Mouse (Mus musculus): Measurements from ENCODE around the gene Lmntd1. TPM values are rescaled to one million over a fixed set of nuclear protein-coding genes. Genes with fewer than 3 reads are reported as not detected.
"Not testable (repeated sequence)": the region's sequence is repeated elsewhere in the genome, so short reads cannot be mapped to it uniquely, and the experiment has no call there.

Lmntd1 gene
- polyA plus RNA-seq, 1 experiment from 2014 or later, result 1.6 TPM

DNA sequence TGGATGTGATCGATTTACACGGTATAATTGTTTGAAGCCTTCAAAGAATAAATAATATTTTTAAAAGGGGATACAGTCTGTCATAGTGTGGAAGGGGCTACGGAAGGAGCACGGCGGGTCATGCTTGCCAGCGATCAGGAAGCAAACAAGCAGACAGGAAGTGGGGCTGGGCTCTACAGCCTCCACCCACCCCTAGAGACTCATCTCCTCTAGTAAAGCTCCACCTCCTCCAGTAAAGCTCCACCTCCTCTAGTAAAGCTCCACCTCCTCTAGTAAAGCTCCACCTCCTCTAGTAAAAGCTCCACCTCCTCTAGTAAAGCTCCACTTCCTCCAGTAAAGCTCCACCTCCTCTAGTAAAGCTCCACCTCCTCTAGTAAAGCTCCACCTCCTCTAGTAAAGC is 276.6 kb downstream of the Lmntd1 start:
- 77% methylated on average over 6 of the region's 6 CpGs for WGBS
- H3K36me3 ChIP-seq (ENCODE audit: insufficient read depth, low read length), result not testable (repeated sequence)

DNA sequence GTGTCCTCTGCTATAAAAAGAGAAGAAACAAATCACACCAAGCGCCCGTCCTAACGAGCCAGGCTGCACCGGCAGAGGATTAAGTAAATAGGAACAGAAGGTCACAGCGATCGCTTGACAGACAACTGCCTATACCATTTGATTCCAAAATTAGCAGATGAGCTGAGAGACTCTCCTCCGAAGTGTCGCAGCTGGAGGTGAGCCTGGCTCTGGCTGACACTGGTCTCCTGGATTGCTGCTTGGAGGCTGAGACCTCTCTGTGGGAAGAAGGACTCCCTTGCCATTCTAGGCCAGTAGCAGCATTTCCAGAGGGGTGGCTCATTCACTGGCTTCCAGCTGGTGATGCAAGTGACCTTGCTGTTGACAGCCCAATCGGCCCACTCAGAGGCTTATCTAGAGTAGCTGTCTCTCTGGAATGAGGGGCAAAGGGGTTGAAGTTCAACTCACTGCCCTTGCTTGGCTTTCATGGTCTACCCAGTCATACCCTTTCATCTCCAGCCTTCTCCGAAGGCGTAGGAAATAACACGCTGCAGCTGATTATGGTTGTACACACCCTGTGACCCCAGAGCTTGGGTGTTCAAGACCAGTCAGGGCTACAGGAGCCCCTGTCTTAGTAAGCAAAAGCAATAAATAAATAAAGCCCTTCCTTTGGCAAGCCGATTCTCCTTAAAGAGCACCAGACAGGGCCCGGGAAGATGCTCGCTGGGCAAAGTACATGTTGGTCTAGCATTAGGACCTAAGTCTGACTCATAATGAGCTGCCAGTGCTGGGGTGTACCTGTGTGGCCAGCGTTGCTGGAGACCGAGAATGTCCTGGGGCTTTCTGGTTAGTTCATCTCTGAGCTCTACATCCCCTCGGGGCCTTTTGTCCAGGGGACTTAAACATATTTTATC is 278.0 kb downstream of the Lmntd1 start:
- no peak for ATAC-seq (ENCODE audit: low FRiP score, low TSS enrichment)
- no peaks in the 10 kb centered on the region for H3K9me3 ChIP-seq (ENCODE audit: low read length)
- WGBS, result 65% methylated on average over 18 of the region's 18 CpGs
- H3K36me3 ChIP-seq (ENCODE audit: insufficient read depth, low read length), result no peaks in the 10 kb centered on the region
- no peak overlapping the region for H3K9ac ChIP-seq (replicated peaks; ENCODE audit: low read length)
- H3K27ac ChIP-seq (ENCODE audit: low read length), result no peak overlapping the region
- no peaks in the 10 kb centered on the region for H3K27me3 ChIP-seq (ENCODE audit: insufficient read depth, low read length)
- no peak overlapping the region for H3K4me3 ChIP-seq (ENCODE audit: low read length)
- H3K4me1 ChIP-seq (ENCODE audit: insufficient read depth, low read length), result peaks cover 12% of the 10 kb centered on the region
- H3K4me2 ChIP-seq (replicated peaks; ENCODE audit: low read depth, low read length), result no peak overlapping the region

More for the DNA sequence above, 276.6 kb downstream of the Lmntd1 start:
- H3K27ac ChIP-seq (ENCODE audit: low read length); ATAC-seq (ENCODE audit: low FRiP score, low TSS enrichment); H3K9me3 ChIP-seq (ENCODE audit: low read length); H3K9ac ChIP-seq (replicated peaks; ENCODE audit: low read length); H3K27me3 ChIP-seq (ENCODE audit: insufficient read depth, low read length); H3K4me3 ChIP-seq (ENCODE audit: low read length); H3K4me2 ChIP-seq (replicated peaks; ENCODE audit: low read depth, low read length): not testable (repeated sequence)
- H3K4me1 ChIP-seq (ENCODE audit: insufficient read depth, low read length), result peaks cover 12% of the 10 kb centered on the region

DNA sequence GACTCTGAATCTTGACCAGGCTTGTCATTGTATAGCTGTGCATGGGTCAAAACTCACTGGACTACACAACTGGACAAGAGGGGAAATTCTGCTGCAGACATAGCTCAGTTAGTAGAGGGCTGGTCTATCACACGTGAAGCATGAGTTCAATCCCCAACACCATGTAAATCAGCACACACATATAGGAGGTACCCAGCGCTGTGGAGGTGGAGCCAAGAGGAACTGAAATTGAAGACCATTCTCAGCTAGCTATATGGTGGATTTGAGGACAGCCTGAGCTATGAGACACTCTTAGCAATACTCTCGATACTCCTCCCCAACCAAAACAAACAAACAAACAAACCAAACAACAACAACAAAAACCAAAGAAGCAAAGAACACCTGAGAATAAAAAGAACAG is 279.9 kb downstream of the Lmntd1 start:
- Histone ChIP-seq H3K4me1 (ENCODE audit: insufficient read depth, low read length) (peaks cover 4% of the 10 kb centered on the region; the same call in 1 of the 2 replicates), H3K4me3 (ENCODE audit: low read length) (no peak overlapping the region), H3K4me2 (replicated peaks; ENCODE audit: low read depth, low read length) (no peak overlapping the region), H3K27ac (ENCODE audit: low read length) (no peak overlapping the region), H3K9me3 (ENCODE audit: low read length) (no peaks in the 10 kb centered on the region), H3K9ac (replicated peaks; ENCODE audit: low read length) (no peak overlapping the region), H3K36me3 (ENCODE audit: insufficient read depth, low read length) (no peaks in the 10 kb centered on the region), H3K27me3 (ENCODE audit: insufficient read depth, low read length) (no peaks in the 10 kb centered on the region)
- no peak for ATAC-seq (ENCODE audit: low FRiP score, low TSS enrichment)
- WGBS, result 89% methylated on average over 3 of the region's 3 CpGs

DNA sequence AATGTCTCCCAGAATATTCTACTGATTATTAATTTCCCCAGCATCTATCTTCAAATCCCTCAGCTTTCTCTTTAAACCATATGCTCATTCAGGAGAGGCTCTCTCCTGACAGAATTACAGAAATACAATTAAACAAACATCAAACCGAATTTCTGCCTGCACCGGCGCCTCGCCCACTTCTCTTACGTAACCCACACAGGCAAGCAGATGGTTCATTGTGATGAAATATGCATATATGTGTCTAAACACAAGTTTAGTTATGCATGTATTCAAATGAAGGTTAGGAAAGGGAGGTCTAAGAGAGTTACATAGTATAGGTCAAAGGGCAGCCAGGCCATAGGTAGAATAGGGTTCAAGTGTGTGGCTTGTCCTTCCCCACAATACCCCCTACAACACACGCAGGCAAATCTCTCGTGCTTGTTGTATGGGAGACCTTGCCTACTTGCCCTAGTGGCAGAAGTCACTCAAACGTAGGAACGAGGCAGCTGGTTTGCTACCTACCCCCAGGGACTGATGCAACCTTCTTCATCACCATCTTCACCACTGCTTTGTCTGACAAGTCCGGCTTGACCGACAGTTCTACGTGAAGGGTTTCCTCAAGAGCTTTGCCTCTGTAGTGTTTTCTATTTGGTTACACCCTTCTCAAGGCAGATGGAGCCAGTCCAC is 287.8 kb downstream of the Lmntd1 start:
- no peak overlapping the region for H3K9ac ChIP-seq (replicated peaks; ENCODE audit: low read length)
- no peaks in the 10 kb centered on the region for H3K36me3 ChIP-seq (ENCODE audit: insufficient read depth, low read length)
- H3K4me3 ChIP-seq (ENCODE audit: low read length), result no peak overlapping the region
- no peaks in the 10 kb centered on the region for H3K4me1 ChIP-seq (ENCODE audit: insufficient read depth, low read length)
- H3K4me2 ChIP-seq (replicated peaks; ENCODE audit: low read depth, low read length), result no peak overlapping the region
- no peaks in the 10 kb centered on the region for H3K9me3 ChIP-seq (ENCODE audit: low read length)
- no peaks in the 10 kb centered on the region for H3K27me3 ChIP-seq (ENCODE audit: insufficient read depth, low read length)
- no peak for ATAC-seq (ENCODE audit: low FRiP score, low TSS enrichment)
- H3K27ac ChIP-seq (ENCODE audit: low read length), result no peak overlapping the region
- 88% methylated on average over 12 of the region's 12 CpGs for WGBS

DNA sequence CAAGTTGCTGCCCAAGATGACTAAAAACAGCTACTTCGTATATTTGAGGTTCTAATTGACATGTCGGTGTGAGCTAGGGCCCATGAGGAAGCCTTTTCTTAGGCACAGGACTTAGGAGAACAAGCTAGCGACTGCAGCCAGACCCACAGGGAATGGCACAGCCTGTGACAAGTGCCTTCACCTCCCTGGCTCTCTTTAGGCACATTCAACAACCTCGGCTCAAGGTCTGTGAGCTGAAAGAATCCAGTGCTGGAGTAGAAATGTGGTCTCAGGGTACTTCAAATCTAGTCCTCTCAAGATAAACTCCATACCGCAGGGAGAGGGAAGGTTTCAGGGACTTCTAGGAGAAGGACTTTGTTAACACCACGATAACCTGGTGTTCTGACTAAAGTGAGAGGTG is 289.0 kb downstream of the Lmntd1 start:
- Histone ChIP-seq H3K4me3 (ENCODE audit: low read length) (no peak overlapping the region), H3K4me1 (ENCODE audit: insufficient read depth, low read length) (no peaks in the 10 kb centered on the region), H3K9me3 (ENCODE audit: low read length) (no peaks in the 10 kb centered on the region), H3K27ac (ENCODE audit: low read length) (no peak overlapping the region), H3K27me3 (ENCODE audit: insufficient read depth, low read length) (no peaks in the 10 kb centered on the region), H3K4me2 (replicated peaks; ENCODE audit: low read depth, low read length) (no peak overlapping the region), H3K36me3 (ENCODE audit: insufficient read depth, low read length) (no peaks in the 10 kb centered on the region), H3K9ac (replicated peaks; ENCODE audit: low read length) (no peak overlapping the region)
- no peak for ATAC-seq (ENCODE audit: low FRiP score, low TSS enrichment)
- 59% methylated on average over 6 of the region's 6 CpGs for WGBS

DNA sequence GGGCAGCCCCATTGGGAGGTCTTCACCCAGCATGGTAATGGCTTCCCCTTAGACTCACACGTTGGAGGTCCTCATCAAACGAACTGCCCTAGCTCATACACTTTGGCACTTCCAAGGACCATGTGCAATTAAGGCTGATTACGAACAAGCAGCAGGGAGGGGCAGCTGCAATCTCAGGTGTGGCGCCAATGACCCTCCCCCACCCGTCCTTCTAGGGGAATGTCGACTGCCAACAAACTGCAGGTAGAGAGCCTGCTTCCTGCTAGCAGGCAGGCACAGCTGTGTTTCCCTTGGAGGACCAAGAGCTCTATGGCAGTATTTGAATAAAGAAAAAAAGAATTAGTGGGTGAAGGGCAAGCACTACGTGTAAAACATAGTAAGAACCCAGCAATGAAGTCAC is 289.6 kb downstream of the Lmntd1 start:
- ATAC-seq (ENCODE audit: low FRiP score, low TSS enrichment), result no peak
- Histone ChIP-seq H3K36me3 (ENCODE audit: insufficient read depth, low read length) (no peaks in the 10 kb centered on the region), H3K9me3 (ENCODE audit: low read length) (no peaks in the 10 kb centered on the region), H3K4me1 (ENCODE audit: insufficient read depth, low read length) (no peaks in the 10 kb centered on the region), H3K4me2 (replicated peaks; ENCODE audit: low read depth, low read length) (no peak overlapping the region), H3K27ac (ENCODE audit: low read length) (no peak overlapping the region), H3K27me3 (ENCODE audit: insufficient read depth, low read length) (no peaks in the 10 kb centered on the region), H3K4me3 (ENCODE audit: low read length) (no peak overlapping the region), H3K9ac (replicated peaks; ENCODE audit: low read length) (no peak overlapping the region)
- 36% methylated on average over 7 of the region's 7 CpGs for WGBS

GRCm38 (mm10) chr6:145322246-145322645 is 291.9 kb downstream of the Lmntd1 start:
- no peaks in the 10 kb centered on the region for H3K36me3 ChIP-seq (ENCODE audit: insufficient read depth, low read length)
- H3K4me2 ChIP-seq (replicated peaks; ENCODE audit: low read depth, low read length), result no peak overlapping the region
- ATAC-seq (ENCODE audit: low FRiP score, low TSS enrichment), result no peak
- no peak overlapping the region for H3K9ac ChIP-seq (replicated peaks; ENCODE audit: low read length)
- H3K9me3 ChIP-seq (ENCODE audit: low read length), result no peaks in the 10 kb centered on the region
- WGBS, result 87% methylated on average over 7 of the region's 7 CpGs
- no peak overlapping the region for H3K27ac ChIP-seq (ENCODE audit: low read length)
- no peaks in the 10 kb centered on the region for H3K27me3 ChIP-seq (ENCODE audit: insufficient read depth, low read length)
- no peaks in the 10 kb centered on the region for H3K4me1 ChIP-seq (ENCODE audit: insufficient read depth, low read length)
- no peak overlapping the region for H3K4me3 ChIP-seq (ENCODE audit: low read length)

- Histone ChIP-seq H3K4me1 (ENCODE audit: insufficient read depth, low read length) (no peaks in the 10 kb centered on the region), H3K27me3 (ENCODE audit: insufficient read depth, low read length) (no peaks in the 10 kb centered on the region), H3K36me3 (ENCODE audit: insufficient read depth, low read length) (no peaks in the 10 kb centered on the region), H3K9me3 (ENCODE audit: low read length) (no peaks in the 10 kb centered on the region), H3K4me3 (ENCODE audit: low read length) (no peak overlapping the region), H3K9ac (replicated peaks; ENCODE audit: low read length) (no peak overlapping the region), H3K4me2 (replicated peaks; ENCODE audit: low read depth, low read length) (no peak overlapping the region), H3K27ac (ENCODE audit: low read length) (no peak overlapping the region)
- ATAC-seq (ENCODE audit: low FRiP score, low TSS enrichment), result no peak
- WGBS, result 71% methylated on average over 10 of the region's 10 CpGs
These were observed 294.0 kb downstream of the Lmntd1 start for GRCm38 (mm10) chr6:145320156-145320555.

All from kidney, embryonic 16.5 days (tissue).